Mouse (Mus musculus) neural tube, embryonic 12.5 days (tissue): Measurements from ENCODE around the gene Rassf8. TPM values are rescaled to one million over a fixed set of nuclear protein-coding genes. Genes with fewer than 3 reads are reported as not detected.

ENCODE experiments used
- polyA plus RNA-seq: library from polyadenylated mRNA; unstranded; fragments of >200 nt; fragmentation: Nextera tagmentation; extraction: Ambion mirVana; gene quantifications from 2 replicates; pipeline ENCODE4 v1.2.1, GENCODE M21; 2016

Gene Rassf8
- polyA plus RNA-seq, 1 experiment from 2014 or later = 3.6 TPM

Other genes starting within 250 kb of the Rassf8 start
- gene Lmntd1, start 132.4 kb upstream of the Rassf8 start, polyA plus RNA-seq = 0.60 and 0.65 TPM in 2 replicates
- gene Tuba3b, start 131.0 kb upstream of the Rassf8 start, polyA plus RNA-seq = not detected in 2 replicates
- gene Bhlhe41, start 118.8 kb downstream of the Rassf8 start, polyA plus RNA-seq = 1.6 and 2.1 TPM in 2 replicates
- 3.6 and 3.7 TPM in 2 replicates for gene Sspn, start 184.9 kb downstream of the Rassf8 start, polyA plus RNA-seq